Mouse (Mus musculus) spleen, adult 12 weeks (tissue): ENCODE measurements around the gene Cux2.
"Not testable (repeated sequence)": the region's sequence is repeated elsewhere in the genome, so short reads cannot be mapped to it uniquely, and the experiment has no call there.

Experiments
- DNase-seq: peaks from one replicate; pipeline ENCODE4 v3.0.0; 2022; ENCODE audit warnings: low spot score

Gene Cux2

GRCm38 (mm10) chr5:121861964-121862363, 187.9 kb downstream of the Cux2 start:
- no peak for DNase-seq

- DNase-seq: no peak
Measured at GRCm38 (mm10) chr5:121858427-121858826, 191.5 kb downstream of the Cux2 start.

- DNase-seq: no peak
Measured at GRCm38 (mm10) chr5:121856740-121857139, 193.2 kb downstream of the Cux2 start.

- no peak for DNase-seq
Measured at GRCm38 (mm10) chr5:121854768-121855167, 195.1 kb downstream of the Cux2 start.

GRCm38 (mm10) chr5:121853368-121854051, 196.4 kb downstream of the Cux2 start:
- no peak for DNase-seq

GRCm38 (mm10) chr5:121849478-121850349, 200.2 kb downstream of the Cux2 start:
- no peak for DNase-seq

GRCm38 (mm10) chr5:121848743-121849142, 201.2 kb downstream of the Cux2 start, which contains the start of gene Pheta1:
TSS of gene Pheta1 (plus strand) at chr5:121848984.
- peak; percentile 81 for DNase-seq

- DNase-seq: no peak
Measured at GRCm38 (mm10) chr5:121848035-121848519, 201.8 kb downstream of the Cux2 start.

GRCm38 (mm10) chr5:121847269-121847668, 202.6 kb downstream of the Cux2 start:
- DNase-seq: not testable (repeated sequence)

GRCm38 (mm10) chr5:121846322-121846721, 203.6 kb downstream of the Cux2 start:
- DNase-seq: no peak

- DNase-seq: no peak
Measured at GRCm38 (mm10) chr5:121845361-121845760, 204.5 kb downstream of the Cux2 start.

GRCm38 (mm10) chr5:121843138-121843905, 206.6 kb downstream of the Cux2 start:
- no peak for DNase-seq

- DNase-seq: peak; percentile 72
Measured at GRCm38 (mm10) chr5:121842665-121843118, 207.2 kb downstream of the Cux2 start.

- DNase-seq: no peak
Measured at GRCm38 (mm10) chr5:121841973-121842372, 207.9 kb downstream of the Cux2 start.

GRCm38 (mm10) chr5:121841516-121841915, 208.4 kb downstream of the Cux2 start:
- no peak for DNase-seq

GRCm38 (mm10) chr5:121839128-121839473, 210.8 kb downstream of the Cux2 start:
- no peak for DNase-seq

- DNase-seq: peak; percentile 50
Measured at GRCm38 (mm10) chr5:121838341-121839127, 211.4 kb downstream of the Cux2 start.

GRCm38 (mm10) chr5:121837441-121838340, 212.2 kb downstream of the Cux2 start, which contains the start of gene Sh2b3:
TSS of gene Sh2b3 (minus strand) at chr5:121837646.
- no peak for DNase-seq

GRCm38 (mm10) chr5:121836692-121837415, 213.0 kb downstream of the Cux2 start:
- peak; percentile 89 for DNase-seq
